Mouse (Mus musculus): ENCODE data around the gene Gbp9. TPM values are rescaled to one million over a fixed set of nuclear protein-coding genes. Genes with fewer than 3 reads are reported as not detected.
"Not testable (repeated sequence)": the region's sequence is repeated elsewhere in the genome, so short reads cannot be mapped to it uniquely, and the experiment has no call there.

Gbp9 gene
- polyA plus RNA-seq, 1 experiment from 2014 or later, result 1.5 TPM

DNA sequence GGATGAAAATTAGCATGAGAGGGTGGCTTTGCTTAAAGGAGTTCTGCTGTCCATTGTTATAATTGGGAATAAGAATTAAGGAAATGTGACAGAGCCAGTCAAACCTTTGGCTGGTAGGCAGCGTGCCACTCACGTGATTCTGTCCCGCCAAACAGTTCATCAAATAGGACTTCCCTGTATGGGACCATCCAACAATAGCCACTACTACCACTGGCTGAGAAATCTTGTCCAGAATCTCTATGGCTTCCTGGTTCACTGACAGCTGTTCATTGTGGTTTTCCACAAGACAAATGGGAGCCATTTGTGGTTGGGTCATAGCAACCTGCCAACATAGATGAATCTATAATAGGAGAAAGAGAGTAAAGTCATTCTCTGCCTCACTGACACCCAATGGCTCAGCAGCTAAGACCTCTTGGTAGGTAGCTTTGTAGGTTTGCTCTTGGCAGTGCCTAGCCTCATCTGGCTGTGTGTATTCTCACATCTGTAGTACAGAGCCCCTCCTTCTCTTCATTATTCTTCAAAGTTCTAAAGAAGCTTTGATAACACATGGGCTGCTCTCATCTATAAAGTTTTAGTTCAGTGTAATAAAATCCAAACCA lies 2.5 kb downstream of the Gbp9 start:
- not testable (repeated sequence) for H3K4me2 ChIP-seq (ENCODE audit: low read length); H3K27me3 ChIP-seq (replicated peaks; ENCODE audit: control insufficient read depth, insufficient read depth, low read length); H3K36me3 ChIP-seq (ENCODE audit: control insufficient read depth, insufficient read depth, low read length); H3K27ac ChIP-seq (ENCODE audit: low read depth, low read length); H3K4me1 ChIP-seq (ENCODE audit: control insufficient read depth, insufficient read depth, low read depth, low read length); H3K4me3 ChIP-seq (ENCODE audit: low read length); ATAC-seq; H3K9me3 ChIP-seq (ENCODE audit: control insufficient read depth, low read length); H3K9ac ChIP-seq (ENCODE audit: low read depth, low read length)
- 62% methylated on average over 3 of the region's 3 CpGs for WGBS

DNA sequence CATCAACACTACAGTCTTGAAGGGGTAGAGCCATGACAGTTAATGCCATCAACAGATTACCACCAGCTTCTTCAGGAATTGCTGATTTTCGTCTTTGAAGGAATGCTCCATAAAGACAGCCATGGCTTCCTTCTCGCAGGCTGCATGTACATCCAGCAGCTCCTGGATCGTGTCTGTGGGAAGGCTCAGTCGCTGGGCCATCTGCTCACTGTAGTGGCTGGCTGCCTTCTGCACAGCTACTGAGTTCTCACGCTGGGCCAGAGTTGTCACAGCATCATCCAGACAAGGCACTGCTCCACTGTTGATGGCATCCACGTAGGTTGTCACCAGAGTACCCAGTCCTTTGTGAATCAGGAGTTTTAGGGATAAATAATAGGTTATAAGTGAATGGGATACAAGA lies 17.6 kb downstream of the Gbp9 start:
- not testable (repeated sequence) for H3K27ac ChIP-seq (ENCODE audit: low read depth, low read length); H3K9me3 ChIP-seq (ENCODE audit: control insufficient read depth, low read length); H3K36me3 ChIP-seq (ENCODE audit: control insufficient read depth, insufficient read depth, low read length); H3K4me1 ChIP-seq (ENCODE audit: control insufficient read depth, insufficient read depth, low read depth, low read length); ATAC-seq; H3K9ac ChIP-seq (ENCODE audit: low read depth, low read length); H3K4me2 ChIP-seq (ENCODE audit: low read length); H3K27me3 ChIP-seq (replicated peaks; ENCODE audit: control insufficient read depth, insufficient read depth, low read length); H3K4me3 ChIP-seq (ENCODE audit: low read length)
- WGBS, result 75% methylated on average over 6 of the region's 6 CpGs

- Histone ChIP-seq H3K9me3 (ENCODE audit: control insufficient read depth, low read length) (no peaks in the 10 kb centered on the region), H3K36me3 (ENCODE audit: control insufficient read depth, insufficient read depth, low read length) (no peaks in the 10 kb centered on the region), H3K4me1 (ENCODE audit: control insufficient read depth, insufficient read depth, low read depth, low read length) (no peaks in the 10 kb centered on the region), H3K4me2 (ENCODE audit: low read length) (no peak overlapping the region), H3K27me3 (replicated peaks; ENCODE audit: control insufficient read depth, insufficient read depth, low read length) (no peaks in the 10 kb centered on the region), H3K4me3 (ENCODE audit: low read length) (no peak overlapping the region), H3K27ac (ENCODE audit: low read depth, low read length) (no peak overlapping the region), H3K9ac (ENCODE audit: low read depth, low read length) (no peak overlapping the region)
- WGBS, result 82% methylated on average over 2 of the region's 2 CpGs
- ATAC-seq, result no peak
Measured at GRCm38 (mm10) chr5:105115740-105116139, 23.6 kb downstream of the Gbp9 start.

DNA sequence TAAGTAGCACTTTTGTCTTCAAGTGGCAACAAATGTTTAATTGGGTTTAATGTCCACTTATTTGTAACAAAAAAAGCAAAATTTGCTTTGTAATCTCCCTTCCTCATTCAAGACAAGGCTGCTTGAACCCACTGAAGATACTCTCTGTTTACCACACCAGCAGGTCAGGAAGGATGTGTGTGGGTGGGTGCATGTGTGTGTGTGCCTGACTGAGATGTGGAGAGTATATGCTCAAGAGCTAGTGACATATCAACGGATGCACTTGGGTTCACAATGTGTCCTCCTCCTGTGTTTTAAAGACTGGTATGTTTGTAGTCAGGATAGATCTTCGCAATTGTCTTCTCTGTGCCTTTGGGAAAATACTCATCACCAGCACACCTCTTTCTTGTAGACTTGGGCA lies 24.6 kb downstream of the Gbp9 start:
- Histone ChIP-seq H3K9me3 (ENCODE audit: control insufficient read depth, low read length) (no peaks in the 10 kb centered on the region), H3K36me3 (ENCODE audit: control insufficient read depth, insufficient read depth, low read length) (no peaks in the 10 kb centered on the region), H3K4me1 (ENCODE audit: control insufficient read depth, insufficient read depth, low read depth, low read length) (no peaks in the 10 kb centered on the region), H3K4me2 (ENCODE audit: low read length) (no peak overlapping the region), H3K9ac (ENCODE audit: low read depth, low read length) (no peak overlapping the region), H3K4me3 (ENCODE audit: low read length) (no peak overlapping the region), H3K27me3 (replicated peaks; ENCODE audit: control insufficient read depth, insufficient read depth, low read length) (no peaks in the 10 kb centered on the region), H3K27ac (ENCODE audit: low read depth, low read length) (no peak overlapping the region)
- 93% methylated on average over 2 of the region's 2 CpGs for WGBS
- ATAC-seq, result no peak

GRCm38 (mm10) chr5:105113656-105114055 lies 25.7 kb downstream of the Gbp9 start:
- no peak overlapping the region for H3K9ac ChIP-seq (ENCODE audit: low read depth, low read length)
- H3K36me3 ChIP-seq (ENCODE audit: control insufficient read depth, insufficient read depth, low read length), result no peaks in the 10 kb centered on the region
- no peaks in the 10 kb centered on the region for H3K4me1 ChIP-seq (ENCODE audit: control insufficient read depth, insufficient read depth, low read depth, low read length)
- 98% methylated on average over 5 of the region's 5 CpGs for WGBS
- H3K9me3 ChIP-seq (ENCODE audit: control insufficient read depth, low read length), result no peaks in the 10 kb centered on the region
- no peak overlapping the region for H3K27ac ChIP-seq (ENCODE audit: low read depth, low read length)
- H3K4me2 ChIP-seq (ENCODE audit: low read length), result no peak overlapping the region
- ATAC-seq, result no peak
- no peak overlapping the region for H3K4me3 ChIP-seq (ENCODE audit: low read length)
- H3K27me3 ChIP-seq (replicated peaks; ENCODE audit: control insufficient read depth, insufficient read depth, low read length), result no peaks in the 10 kb centered on the region

GRCm38 (mm10) chr5:105110271-105110852 lies 29.0 kb downstream of the Gbp9 start:
- not testable (repeated sequence) for H3K4me2 ChIP-seq (ENCODE audit: low read length); ATAC-seq
- WGBS, result 20% methylated on average over 4 of the region's 4 CpGs

GRCm38 (mm10) chr5:105109775-105110174 lies 29.6 kb downstream of the Gbp9 start:
- not testable (repeated sequence) for H3K27ac ChIP-seq (ENCODE audit: low read depth, low read length); ATAC-seq; H3K27me3 ChIP-seq (replicated peaks; ENCODE audit: control insufficient read depth, insufficient read depth, low read length); H3K4me1 ChIP-seq (ENCODE audit: control insufficient read depth, insufficient read depth, low read depth, low read length); H3K9ac ChIP-seq (ENCODE audit: low read depth, low read length); H3K36me3 ChIP-seq (ENCODE audit: control insufficient read depth, insufficient read depth, low read length); H3K9me3 ChIP-seq (ENCODE audit: control insufficient read depth, low read length); H3K4me3 ChIP-seq (ENCODE audit: low read length); H3K4me2 ChIP-seq (ENCODE audit: low read length)
- WGBS, result 23% methylated on average over 1 of the region's 1 CpGs

More at GRCm38 (mm10) chr5:105110271-105110852, 29.0 kb downstream of the Gbp9 start:
- not testable (repeated sequence) for H3K27ac ChIP-seq (ENCODE audit: low read depth, low read length); H3K4me1 ChIP-seq (ENCODE audit: control insufficient read depth, insufficient read depth, low read depth, low read length); H3K9ac ChIP-seq (ENCODE audit: low read depth, low read length); H3K9me3 ChIP-seq (ENCODE audit: control insufficient read depth, low read length); H3K27me3 ChIP-seq (replicated peaks; ENCODE audit: control insufficient read depth, insufficient read depth, low read length); H3K4me3 ChIP-seq (ENCODE audit: low read length); H3K36me3 ChIP-seq (ENCODE audit: control insufficient read depth, insufficient read depth, low read length)

DNA sequence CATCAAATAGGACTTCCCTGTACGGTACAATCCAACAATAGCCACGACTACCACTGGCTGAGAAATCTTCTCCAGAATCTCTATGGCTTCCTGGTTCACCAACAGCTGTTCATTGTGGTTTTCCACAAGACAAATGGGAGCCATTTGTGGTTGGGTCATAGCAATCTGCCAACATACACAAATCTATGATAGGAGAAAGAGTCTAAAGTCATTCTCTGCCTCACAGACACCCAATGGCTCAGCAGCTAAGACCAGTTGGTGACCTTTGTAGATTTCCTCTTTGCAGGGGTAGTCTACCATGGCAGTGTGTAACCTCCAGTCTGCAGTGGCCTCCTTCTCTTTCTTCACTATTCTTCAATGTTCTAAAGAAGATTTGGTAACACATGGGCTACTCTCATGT lies 33.6 kb downstream of the Gbp9 start:
- 78% methylated on average over 2 of the region's 2 CpGs for WGBS
- not testable (repeated sequence) for ATAC-seq; H3K36me3 ChIP-seq (ENCODE audit: control insufficient read depth, insufficient read depth, low read length); H3K4me3 ChIP-seq (ENCODE audit: low read length); H3K9me3 ChIP-seq (ENCODE audit: control insufficient read depth, low read length); H3K27me3 ChIP-seq (replicated peaks; ENCODE audit: control insufficient read depth, insufficient read depth, low read length); H3K9ac ChIP-seq (ENCODE audit: low read depth, low read length); H3K4me2 ChIP-seq (ENCODE audit: low read length); H3K4me1 ChIP-seq (ENCODE audit: control insufficient read depth, insufficient read depth, low read depth, low read length); H3K27ac ChIP-seq (ENCODE audit: low read depth, low read length)

DNA sequence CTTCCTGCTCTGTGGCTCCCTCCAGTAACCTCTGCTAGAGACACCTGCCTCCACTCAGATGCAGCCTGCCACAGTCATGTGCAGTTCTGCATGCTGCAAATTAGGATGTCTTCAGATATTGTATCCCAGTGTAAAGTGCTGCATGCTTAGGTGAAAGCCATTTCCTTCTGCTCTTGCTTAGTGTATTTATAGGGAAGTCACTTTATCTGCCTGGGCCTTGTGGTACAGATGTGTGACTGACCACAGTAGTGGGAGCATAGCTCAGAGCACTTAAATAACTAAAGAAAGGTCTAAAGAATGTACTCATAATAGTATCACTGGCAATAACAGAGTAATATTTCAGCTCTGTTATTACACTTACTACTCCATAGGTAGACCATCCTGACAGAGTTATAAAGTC lies 57.4 kb downstream of the Gbp9 start:
- Histone ChIP-seq H3K4me2 (ENCODE audit: low read length) (no peak overlapping the region), H3K4me1 (ENCODE audit: control insufficient read depth, insufficient read depth, low read depth, low read length) (no peaks in the 10 kb centered on the region), H3K9me3 (ENCODE audit: control insufficient read depth, low read length) (peaks cover 4% of the 10 kb centered on the region; the same call in 1 of the 2 replicates), H3K36me3 (ENCODE audit: control insufficient read depth, insufficient read depth, low read length) (no peaks in the 10 kb centered on the region), H3K9ac (ENCODE audit: low read depth, low read length) (no peak overlapping the region), H3K4me3 (ENCODE audit: low read length) (no peak overlapping the region), H3K27me3 (replicated peaks; ENCODE audit: control insufficient read depth, insufficient read depth, low read length) (no peaks in the 10 kb centered on the region), H3K27ac (ENCODE audit: low read depth, low read length) (no peak overlapping the region)
- no peak for ATAC-seq

DNA sequence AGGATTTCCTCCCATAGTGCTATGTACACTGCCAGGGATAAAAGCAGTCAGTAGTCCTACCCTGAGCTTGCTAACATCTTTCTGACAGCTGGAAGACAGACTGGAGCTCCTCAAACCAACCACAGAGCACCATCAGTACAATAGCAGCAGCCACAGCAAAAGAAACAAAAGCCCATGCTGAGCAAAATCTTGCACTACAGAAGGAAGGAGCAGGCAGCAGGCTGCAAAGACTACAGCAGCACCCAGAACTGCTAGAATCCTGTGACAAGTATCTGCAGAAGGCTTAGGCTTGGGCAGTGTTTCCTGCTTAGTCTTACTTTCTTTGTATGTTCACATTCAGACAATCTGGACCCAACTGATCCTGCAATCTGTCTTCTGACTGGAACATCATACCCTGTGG lies 71.0 kb downstream of the Gbp9 start:
- H3K9ac ChIP-seq (ENCODE audit: low read depth, low read length); H3K9me3 ChIP-seq (ENCODE audit: control insufficient read depth, low read length); ATAC-seq; H3K36me3 ChIP-seq (ENCODE audit: control insufficient read depth, insufficient read depth, low read length); H3K27ac ChIP-seq (ENCODE audit: low read depth, low read length); H3K27me3 ChIP-seq (replicated peaks; ENCODE audit: control insufficient read depth, insufficient read depth, low read length); H3K4me1 ChIP-seq (ENCODE audit: control insufficient read depth, insufficient read depth, low read depth, low read length); H3K4me2 ChIP-seq (ENCODE audit: low read length); H3K4me3 ChIP-seq (ENCODE audit: low read length): not testable (repeated sequence)
